Mouse (Mus musculus): ENCODE data around the gene Dusp16.

Dusp16 gene

DNA sequence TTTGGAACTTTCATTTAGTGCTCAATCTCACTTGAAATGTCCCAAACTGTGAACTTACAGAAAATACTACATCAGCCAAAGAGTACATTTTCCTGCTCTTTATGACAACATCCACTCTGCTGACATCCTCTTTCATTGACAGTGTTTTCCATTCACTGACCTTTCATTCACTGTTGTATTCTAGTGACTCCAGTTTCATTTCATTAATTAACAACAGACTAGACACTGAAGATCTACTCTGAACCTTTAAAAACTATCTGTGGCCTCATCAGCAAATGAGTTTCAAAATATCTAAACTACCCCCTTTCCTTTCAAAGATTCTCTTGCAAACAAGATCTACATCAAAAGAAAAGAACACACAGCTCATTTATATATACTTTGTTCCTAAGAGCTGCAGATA lies 48.9 kb downstream of the Dusp16 start:
- no peak for DNase-seq (ENCODE audit: low read depth, low spot score)

GRCm38 (mm10) chr6:134736853-134737252 lies 55.6 kb downstream of the Dusp16 start:
- DNase-seq (ENCODE audit: low read depth, low spot score): no peak

GRCm38 (mm10) chr6:134733800-134734221 lies 58.6 kb downstream of the Dusp16 start:
- no peak for DNase-seq (ENCODE audit: low read depth, low spot score)

- no peak for DNase-seq (ENCODE audit: low read depth, low spot score)
Measured at GRCm38 (mm10) chr6:134732813-134733212, 59.6 kb downstream of the Dusp16 start.

DNA sequence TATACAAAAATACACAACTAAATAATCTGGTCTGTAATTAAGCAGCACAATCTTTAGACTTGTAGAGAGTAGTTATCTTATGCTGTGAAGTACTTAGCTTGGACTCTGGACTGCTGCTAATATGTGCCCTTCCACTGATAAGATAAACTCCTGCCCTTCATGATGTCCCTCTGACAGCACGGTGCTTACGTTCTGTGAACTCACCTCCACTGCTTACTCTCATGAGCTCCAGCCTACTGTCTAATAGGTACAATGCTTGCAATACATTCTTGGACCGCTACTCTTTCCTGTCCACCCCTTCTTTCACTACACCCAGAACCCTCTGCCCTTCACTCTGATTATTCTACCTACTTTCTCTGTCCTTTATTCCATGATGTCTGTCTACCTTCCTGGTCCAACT lies 61.4 kb downstream of the Dusp16 start:
- no peak for DNase-seq (ENCODE audit: low read depth, low spot score)

- DNase-seq (ENCODE audit: low read depth, low spot score): no peak
Measured at GRCm38 (mm10) chr6:134725406-134725805, 67.0 kb downstream of the Dusp16 start.

GRCm38 (mm10) chr6:134723833-134724553 lies 68.4 kb downstream of the Dusp16 start:
- DNase-seq (ENCODE audit: low read depth, low spot score): no peak

GRCm38 (mm10) chr6:134723326-134723725 lies 69.1 kb downstream of the Dusp16 start:
- DNase-seq (ENCODE audit: low read depth, low spot score): no peak

DNA sequence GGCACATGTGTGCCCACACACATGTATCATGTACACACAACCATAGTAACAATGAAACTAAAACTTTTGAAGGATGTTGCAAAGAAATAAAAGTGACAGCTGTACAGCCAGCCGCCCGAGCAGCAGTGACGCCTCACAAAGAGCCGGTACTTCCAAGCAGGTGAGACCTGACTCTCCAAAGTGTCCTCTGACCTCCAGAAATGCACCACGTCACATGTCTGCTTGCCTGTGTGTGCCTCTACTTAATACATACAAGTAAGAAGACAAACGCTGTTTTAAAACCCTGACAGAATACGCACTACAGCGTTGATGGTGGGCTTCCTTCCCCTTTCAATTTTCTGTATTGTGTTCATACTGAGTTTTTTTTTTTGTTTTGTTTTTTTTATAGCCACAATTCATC lies 69.5 kb downstream of the Dusp16 start:
- no peak for DNase-seq (ENCODE audit: low read depth, low spot score)

GRCm38 (mm10) chr6:134721729-134722269 lies 70.6 kb downstream of the Dusp16 start:
- DNase-seq (ENCODE audit: low read depth, low spot score): no peak

GRCm38 (mm10) chr6:134720150-134720549 lies 72.3 kb downstream of the Dusp16 start:
- DNase-seq (ENCODE audit: low read depth, low spot score): no peak

DNA sequence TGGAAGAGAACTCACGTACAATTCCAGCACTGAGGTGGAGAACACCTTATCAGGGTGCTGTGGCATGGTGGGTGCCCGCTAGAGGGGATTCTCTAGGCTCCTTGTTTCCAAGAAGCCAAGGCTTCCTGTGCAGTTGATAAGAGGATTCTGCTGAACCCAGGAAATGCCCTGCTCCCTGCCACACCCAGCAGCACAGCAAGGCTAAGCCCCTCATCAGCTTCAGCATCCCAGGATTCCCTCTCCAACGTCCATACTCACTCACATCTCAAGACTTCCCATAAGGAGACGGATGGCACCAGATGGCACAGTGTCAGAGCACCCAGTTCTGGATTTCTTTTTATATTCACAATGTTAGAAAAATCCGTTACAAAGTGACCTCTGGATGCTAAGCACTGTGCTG lies 73.3 kb downstream of the Dusp16 start:
- no peak for DNase-seq (ENCODE audit: low read depth, low spot score)

GRCm38 (mm10) chr6:134718668-134719065 lies 73.8 kb downstream of the Dusp16 start:
- DNase-seq (ENCODE audit: low read depth, low spot score): no peak

DNA sequence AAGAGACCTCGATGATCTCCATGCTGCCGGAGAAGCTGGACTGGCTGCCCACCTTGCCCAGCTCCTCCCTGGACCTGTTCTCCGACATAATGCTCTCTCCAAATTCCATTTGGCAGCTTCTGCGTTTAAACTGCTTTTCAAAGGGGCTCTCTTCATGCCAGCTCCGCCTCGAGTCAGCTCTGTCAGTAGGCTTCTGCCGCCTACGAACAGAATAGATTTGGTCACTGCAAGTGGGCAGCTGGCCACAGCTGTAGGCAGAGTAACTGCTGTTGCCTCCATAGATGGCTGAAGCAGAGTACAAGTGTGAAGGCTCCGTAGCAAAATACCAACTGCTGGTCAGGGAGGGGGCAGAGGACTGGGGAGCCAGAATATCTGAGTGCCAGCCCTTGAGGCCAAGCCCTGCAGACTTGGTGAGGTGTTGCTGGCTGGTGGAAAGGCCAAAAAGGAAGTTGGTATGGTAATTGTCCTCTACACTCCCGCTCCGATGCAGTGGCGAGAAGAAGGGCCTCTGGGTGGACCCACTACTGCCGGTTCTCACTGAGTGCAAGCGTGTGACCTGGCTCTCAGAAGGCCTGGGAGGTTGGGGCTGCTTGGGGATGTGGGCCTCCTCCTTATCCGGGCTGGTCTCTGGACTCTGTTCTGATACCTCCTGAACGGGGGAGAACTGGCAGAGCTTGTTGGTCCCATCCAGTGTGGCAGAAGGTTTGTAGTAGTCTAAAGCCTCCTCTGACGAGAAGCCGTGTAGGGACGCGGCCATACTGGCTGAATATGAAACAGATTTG lies 74.3 kb downstream of the Dusp16 start:
- DNase-seq (ENCODE audit: low read depth, low spot score): peak; percentile 68

DNA sequence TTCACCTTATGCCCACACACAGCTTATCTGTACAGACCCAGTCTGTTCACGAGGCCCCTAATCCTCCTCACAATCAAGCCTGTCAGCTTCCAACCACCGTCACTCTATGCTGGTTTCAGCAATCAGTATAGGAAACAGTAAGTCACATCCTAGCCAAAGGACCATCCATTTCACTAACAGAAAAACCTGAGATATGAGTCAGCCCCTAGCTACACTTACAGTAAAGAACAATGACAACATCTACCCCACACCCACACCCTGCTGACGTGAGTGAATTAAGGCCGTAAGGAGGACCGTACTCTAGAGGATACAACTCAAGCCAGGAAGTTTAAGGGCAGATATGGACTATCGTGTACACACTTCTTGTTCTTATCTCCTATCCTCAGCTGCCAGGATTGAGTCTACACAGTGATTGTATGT lies 76.2 kb downstream of the Dusp16 start:
- no peak for DNase-seq (ENCODE audit: low read depth, low spot score)

GRCm38 (mm10) chr6:134713897-134714296 lies 78.5 kb downstream of the Dusp16 start:
- no peak for DNase-seq (ENCODE audit: low read depth, low spot score)

- no peak for DNase-seq (ENCODE audit: low read depth, low spot score)
Measured at GRCm38 (mm10) chr6:134713321-134713720, 79.1 kb downstream of the Dusp16 start.

DNA sequence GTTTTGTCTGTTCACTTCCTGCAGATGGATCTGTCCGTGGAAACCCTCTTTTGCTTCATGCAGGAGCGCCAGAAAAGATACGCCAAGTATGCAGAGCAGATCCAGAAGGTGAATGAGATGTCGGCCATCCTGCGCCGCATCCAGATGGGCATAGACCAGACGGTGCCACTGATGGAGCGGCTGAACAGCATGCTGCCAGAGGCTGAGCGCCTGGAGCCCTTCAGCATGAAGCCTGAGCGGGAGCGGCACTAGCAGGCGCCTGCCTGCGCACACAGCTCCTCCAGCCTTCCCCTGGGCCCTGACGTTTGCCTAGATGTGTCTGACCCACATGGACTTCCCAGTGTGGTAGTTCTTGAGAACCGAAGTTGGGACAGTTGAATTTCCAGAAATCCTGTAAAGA lies 82.4 kb downstream of the Dusp16 start:
- no peak for DNase-seq (ENCODE audit: low read depth, low spot score)

DNA sequence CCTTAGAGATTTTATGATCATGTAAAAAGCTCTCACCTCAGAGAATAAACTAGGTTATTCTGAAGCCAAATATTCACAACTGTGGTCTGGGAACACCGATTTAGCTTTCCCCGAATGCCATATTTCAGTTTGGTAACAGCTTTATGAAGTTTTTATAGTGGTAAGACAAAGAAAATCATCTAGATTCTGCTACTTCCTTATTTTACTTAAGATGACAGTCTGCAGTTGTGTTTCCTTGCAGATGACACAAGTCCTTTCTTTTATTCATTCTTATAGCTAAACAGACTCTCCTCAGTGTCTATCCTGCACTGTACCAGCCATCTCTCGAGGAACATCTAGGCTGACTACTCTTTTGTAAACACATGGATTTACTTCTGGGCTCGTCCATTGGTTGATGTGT lies 86.0 kb downstream of the Dusp16 start:
- DNase-seq (ENCODE audit: low read depth, low spot score): no peak

DNA sequence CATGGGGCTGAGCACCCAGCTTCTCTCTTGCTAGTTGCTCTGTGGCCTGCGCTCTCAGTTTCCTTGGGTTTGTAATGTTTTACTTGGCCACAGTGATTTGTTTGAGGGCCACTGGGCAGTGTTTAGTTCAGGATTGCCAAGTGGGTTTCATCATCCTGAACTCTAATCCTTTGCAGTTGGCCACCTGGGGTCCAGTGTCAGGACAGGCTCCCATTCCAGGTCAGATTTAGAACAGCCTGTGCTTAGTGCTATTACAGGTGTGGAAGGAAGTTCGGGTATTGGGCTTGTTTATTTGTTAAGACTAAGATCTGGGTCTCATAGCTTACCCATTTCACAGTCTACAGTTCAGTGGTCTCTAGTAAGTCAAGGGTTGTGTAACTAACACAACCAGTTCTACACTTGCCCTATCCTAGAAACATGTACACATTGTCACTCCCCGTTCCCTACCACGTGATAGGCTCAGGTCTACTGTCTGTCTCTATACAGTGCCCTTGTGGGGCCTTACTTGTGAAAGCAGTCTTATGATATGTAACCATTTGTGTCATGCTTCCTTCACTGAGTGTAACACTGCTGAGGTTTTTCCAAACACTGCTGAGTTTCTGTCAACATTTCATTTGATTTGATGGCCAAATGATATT lies 89.3 kb downstream of the Dusp16 start:
- DNase-seq (ENCODE audit: low read depth, low spot score): no peak

DNA sequence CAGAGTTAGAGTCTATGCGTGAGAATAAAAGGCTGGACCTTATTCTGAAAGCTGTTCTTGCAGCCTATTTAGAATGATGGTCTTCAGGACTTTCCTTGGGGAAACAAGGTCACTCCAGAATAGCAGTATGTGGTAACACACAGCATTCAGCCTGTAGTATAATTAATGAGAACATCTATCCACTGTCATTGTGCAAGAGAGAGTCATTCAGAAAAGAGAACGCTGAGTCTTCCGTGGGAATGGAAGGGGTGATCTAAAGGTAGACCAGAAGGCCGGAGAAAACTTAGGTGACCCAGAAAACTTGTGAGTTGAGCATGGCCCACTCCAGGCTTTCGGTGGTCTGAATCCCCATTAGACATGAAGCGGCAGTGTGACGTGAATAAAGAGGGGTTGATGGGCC lies 90.2 kb downstream of the Dusp16 start:
- DNase-seq (ENCODE audit: low read depth, low spot score): no peak

DNA sequence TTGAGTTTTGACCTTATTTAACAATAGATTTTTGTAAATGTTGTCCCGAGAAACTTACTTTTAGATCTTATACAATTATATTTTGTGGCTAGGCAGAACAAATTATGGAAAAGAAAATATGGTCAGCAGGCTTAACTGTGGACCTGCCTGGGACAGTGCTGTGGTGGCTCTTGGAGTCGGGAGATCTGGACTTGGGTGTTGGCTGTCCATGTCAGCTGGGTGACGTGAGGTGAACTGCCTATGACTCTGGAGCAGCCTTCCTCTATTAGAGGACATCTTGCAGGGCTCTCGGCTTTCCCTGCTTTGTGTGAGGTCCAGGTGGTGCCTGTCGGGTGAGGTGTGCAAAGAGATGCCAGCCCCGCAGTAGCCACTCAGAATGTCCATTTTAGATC lies 91.2 kb downstream of the Dusp16 start:
- no peak for DNase-seq (ENCODE audit: low read depth, low spot score)
